Mouse (Mus musculus) liver, embryonic 11.5 days (tissue): Measurements from ENCODE around the gene Sgca. TPM values are rescaled to one million over a fixed set of nuclear protein-coding genes. Genes with fewer than 3 reads are reported as not detected.

Experiments used
- ATAC-seq: fragments of 200-750 bp; cut with Nextera tagmentation; replicated peaks from 2 replicates; pipeline ENCODE4 v1.8.0; 2017; ENCODE audit warnings: moderate number of reproducible peaks, mild to moderate bottlenecking, moderate TSS enrichment, moderate library complexity; ENCODE audit not compliant: low FRiP score
- DNase-seq: peaks from one replicate; pipeline ENCODE4 v3.0.0-alpha.2; 2017; ENCODE audit warnings: low spot score
- H3K27ac ChIP-seq: fragments of 300-500 bp; sonication (generic); 2 replicates; pipeline ENCODE4 v1.5.1; 2014; ENCODE audit warnings: mild to moderate bottlenecking, low read depth, low read length, control low read depth
- H3K27me3 ChIP-seq: fragments of 300-500 bp; sonication (generic); replicated peaks from 2 replicates; pipeline ENCODE4 v1.6.1; 2014; ENCODE audit warnings: low read length, mixed read lengths; ENCODE audit not compliant: control insufficient read depth, insufficient read depth
- H3K36me3 ChIP-seq: fragments of 300-500 bp; sonication (generic); 2 replicates; pipeline ENCODE4 v1.6.1; 2014; ENCODE audit warnings: mild to moderate bottlenecking, low read length, moderate library complexity, mixed read lengths; ENCODE audit not compliant: control insufficient read depth, insufficient read depth
- H3K4me1 ChIP-seq: fragments of 300-500 bp; sonication (generic); replicated peaks from 2 replicates; pipeline ENCODE4 v1.6.1; 2014; ENCODE audit warnings: low read length, mixed read lengths; ENCODE audit not compliant: control insufficient read depth, insufficient read depth
- H3K4me2 ChIP-seq: fragments of 300-500 bp; sonication (generic); 2 replicates; pipeline ENCODE4 v1.6.1; 2014; ENCODE audit warnings: mild to moderate bottlenecking, control low read depth, moderate library complexity
- H3K4me3 ChIP-seq: fragments of 300-500 bp; sonication (generic); 2 replicates; pipeline ENCODE4 v1.5.1; 2014; ENCODE audit warnings: low read depth, low read length, control low read depth
- H3K9ac ChIP-seq: fragments of 300-500 bp; sonication (generic); 2 replicates; pipeline ENCODE4 v1.6.1; 2014; ENCODE audit warnings: low read depth, low read length, control low read depth
- H3K9me3 ChIP-seq: fragments of 300-500 bp; sonication (generic); 2 replicates; pipeline ENCODE4 v1.6.1; 2016; ENCODE audit warnings: low read length, inconsistent platforms, mixed read lengths; ENCODE audit not compliant: control insufficient read depth
- WGBS: fragments of 180-500 bp; shearing (Covaris S2); extraction: QIAGEN DNeasy Blood & Tissue Kit; methylation state at CpG from one replicate; pipeline ENCODE4 v1.1.7; 2014; 5-methylcytosine and 5-hydroxymethylcytosine counted together
- polyA plus RNA-seq: library from polyadenylated mRNA; unstranded; fragments of >200 nt; fragmentation: Nextera tagmentation; extraction: Ambion mirVana; gene quantifications from 2 replicates; pipeline ENCODE4 v1.2.1, GENCODE M21; 2014

The Sgca gene
- polyA plus RNA-seq, 1 experiment from 2014 or later: 0.30 TPM

- ATAC-seq (no peak), DNase-seq (no peak)
- Histone ChIP-seq H3K9ac (no peak overlapping the region), H3K27ac (no peak overlapping the region), H3K4me3 (no peak overlapping the region), H3K4me1 (peaks cover 3% of the 10 kb centered on the region; the same call in 1 of the 2 replicates), H3K36me3 (no peaks in the 10 kb centered on the region), H3K9me3 (no peaks in the 10 kb centered on the region), H3K4me2 (no peak overlapping the region), H3K27me3 (peaks cover 11% of the 10 kb centered on the region; the same call in 1 of the 2 replicates)
- 74% methylated on average over 9 of the region's 9 CpGs for WGBS
Measured at GRCm38 (mm10) chr11:94957693-94958064, 18.4 kb downstream of the Sgca start.

- Histone ChIP-seq H3K36me3 (no peaks in the 10 kb centered on the region), H3K4me2 (no peak overlapping the region), H3K9me3 (no peaks in the 10 kb centered on the region), H3K4me3 (no peak overlapping the region), H3K27ac (no peak overlapping the region), H3K27me3 (peaks cover 18% of the 10 kb centered on the region; the same call in 1 of the 2 replicates), H3K9ac (no peak overlapping the region), H3K4me1 (peaks cover 3% of the 10 kb centered on the region; the same call in 1 of the 2 replicates)
- no peak for DNase-seq
- 75% methylated on average over 9 of the region's 9 CpGs for WGBS
- no peak for ATAC-seq
Measured at GRCm38 (mm10) chr11:94955103-94955502, 21.0 kb downstream of the Sgca start.

GRCm38 (mm10) chr11:94952169-94952568 lies 24.0 kb downstream of the Sgca start:
- H3K27me3 ChIP-seq: peaks cover 18% of the 10 kb centered on the region; the same call in 1 of the 2 replicates
- 19% methylated on average over 6 of the region's 6 CpGs for WGBS
- H3K36me3 ChIP-seq: 0 out of 2 replicates have a peak, but pooled peaks cover 8% of the 10 kb centered on the region
- no peaks in the 10 kb centered on the region for H3K4me1 ChIP-seq
- DNase-seq (no peak), ATAC-seq (no peak)
- no peak overlapping the region for H3K4me3 ChIP-seq
- H3K4me2 ChIP-seq: no peak overlapping the region
- no peaks in the 10 kb centered on the region for H3K9me3 ChIP-seq
- no peak overlapping the region for H3K27ac ChIP-seq
- H3K9ac ChIP-seq: no peak overlapping the region

- WGBS: 75% methylated on average over 12 of the region's 12 CpGs
- H3K4me2 ChIP-seq: no peak overlapping the region
- H3K36me3 ChIP-seq: peaks cover 10% of the 10 kb centered on the region; the same call in 1 of the 2 replicates
- no peak overlapping the region for H3K27ac ChIP-seq
- DNase-seq (no peak), ATAC-seq (no peak)
- peaks cover 21% of the 10 kb centered on the region for H3K27me3 ChIP-seq
- no peak overlapping the region for H3K4me3 ChIP-seq
- H3K9me3 ChIP-seq: no peaks in the 10 kb centered on the region
- H3K9ac ChIP-seq: no peak overlapping the region
- no peaks in the 10 kb centered on the region for H3K4me1 ChIP-seq
Measured at GRCm38 (mm10) chr11:94945236-94945635, 30.9 kb downstream of the Sgca start.

GRCm38 (mm10) chr11:94944295-94944694 lies 31.8 kb downstream of the Sgca start:
- no peak for ATAC-seq
- H3K27ac ChIP-seq: no peak overlapping the region
- H3K4me2 ChIP-seq: no peak overlapping the region
- 23% methylated on average over 8 of the region's 8 CpGs for WGBS
- H3K4me1 ChIP-seq: no peaks in the 10 kb centered on the region
- peaks cover 6% of the 10 kb centered on the region; the same call in 1 of the 2 replicates for H3K36me3 ChIP-seq
- no peaks in the 10 kb centered on the region for H3K9me3 ChIP-seq
- no peak overlapping the region for H3K4me3 ChIP-seq
- peaks cover 25% of the 10 kb centered on the region for H3K27me3 ChIP-seq
- no peak overlapping the region for H3K9ac ChIP-seq
- no peak for DNase-seq

GRCm38 (mm10) chr11:94943054-94943453 lies 33.1 kb downstream of the Sgca start:
- Histone ChIP-seq H3K9me3 (no peaks in the 10 kb centered on the region), H3K4me3 (no peak overlapping the region), H3K27ac (0 out of 2 replicates have a peak overlapping the region, but pooled peaks have one; percentile 8), H3K9ac (no peak overlapping the region), H3K36me3 (peaks cover 2% of the 10 kb centered on the region; the same call in 1 of the 2 replicates), H3K4me1 (no peaks in the 10 kb centered on the region), H3K4me2 (no peak overlapping the region), H3K27me3 (peaks cover 37% of the 10 kb centered on the region)
- WGBS: 70% methylated on average over 15 of the region's 15 CpGs
- ATAC-seq (no peak), DNase-seq (no peak)

GRCm38 (mm10) chr11:94942282-94943023 lies 33.7 kb downstream of the Sgca start:
- peaks cover 43% of the 10 kb centered on the region for H3K27me3 ChIP-seq
- no peaks in the 10 kb centered on the region for H3K9me3 ChIP-seq
- no peak overlapping the region for H3K9ac ChIP-seq
- no peak overlapping the region for H3K4me2 ChIP-seq
- H3K4me3 ChIP-seq: no peak overlapping the region
- ATAC-seq: no peak
- peaks cover 4% of the 10 kb centered on the region for H3K4me1 ChIP-seq
- WGBS: 41% methylated on average over 13 of the region's 13 CpGs
- DNase-seq: no peak
- H3K36me3 ChIP-seq: peaks cover 2% of the 10 kb centered on the region; the same call in 1 of the 2 replicates
- 0 out of 2 replicates have a peak overlapping the region, but pooled peaks have one; percentile 8 for H3K27ac ChIP-seq

- H3K27me3 ChIP-seq: peaks cover 45% of the 10 kb centered on the region
- peaks cover 2% of the 10 kb centered on the region; the same call in 1 of the 2 replicates for H3K36me3 ChIP-seq
- no peak overlapping the region for H3K27ac ChIP-seq
- no peak overlapping the region for H3K9ac ChIP-seq
- H3K4me3 ChIP-seq: no peak overlapping the region
- H3K9me3 ChIP-seq: no peaks in the 10 kb centered on the region
- ATAC-seq (no peak), DNase-seq (no peak)
- peaks cover 4% of the 10 kb centered on the region for H3K4me1 ChIP-seq
- WGBS: 69% methylated on average over 8 of the region's 8 CpGs
- no peak overlapping the region for H3K4me2 ChIP-seq
Measured at GRCm38 (mm10) chr11:94941776-94942175, 34.4 kb downstream of the Sgca start.

GRCm38 (mm10) chr11:94941121-94941520 lies 35.0 kb downstream of the Sgca start:
- no peak overlapping the region for H3K4me2 ChIP-seq
- H3K36me3 ChIP-seq: peaks cover 2% of the 10 kb centered on the region; the same call in 1 of the 2 replicates
- DNase-seq (no peak), ATAC-seq (no peak)
- peaks cover 4% of the 10 kb centered on the region for H3K4me1 ChIP-seq
- no peak overlapping the region for H3K4me3 ChIP-seq
- H3K9ac ChIP-seq: no peak overlapping the region
- WGBS: 30% methylated on average over 9 of the region's 9 CpGs
- H3K27me3 ChIP-seq: peaks cover 52% of the 10 kb centered on the region
- no peak overlapping the region for H3K27ac ChIP-seq
- no peaks in the 10 kb centered on the region for H3K9me3 ChIP-seq
